Mouse (Mus musculus): Measurements from ENCODE around the gene Rin3. TPM values are rescaled to one million over a fixed set of nuclear protein-coding genes. Genes with fewer than 3 reads are reported as not detected.

Rin3 gene
- total RNA-seq, 2 experiments from 2014 or later = 21.1 to 21.5 TPM

DNA sequence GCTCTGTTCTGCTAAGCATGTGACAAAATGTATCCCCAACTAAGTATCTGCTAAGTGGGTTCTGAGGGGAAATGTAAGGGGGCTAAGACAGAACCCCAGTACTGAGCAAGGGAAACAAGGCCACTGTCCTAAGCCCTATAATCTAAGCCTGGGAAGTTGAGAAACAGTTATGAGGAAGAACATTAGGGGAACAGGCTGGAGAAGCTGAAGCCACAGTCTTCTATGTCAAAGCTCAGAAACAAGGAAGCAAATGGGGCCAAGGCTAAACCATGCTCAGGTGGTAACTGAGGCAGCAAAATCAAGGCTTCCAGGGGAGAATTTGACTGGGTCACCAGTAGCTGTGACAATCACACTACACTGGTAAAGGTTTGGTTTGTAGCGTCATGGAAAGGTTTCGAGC, 50.3 kb downstream of the Rin3 start:
- DNase-seq = no peak

DNA sequence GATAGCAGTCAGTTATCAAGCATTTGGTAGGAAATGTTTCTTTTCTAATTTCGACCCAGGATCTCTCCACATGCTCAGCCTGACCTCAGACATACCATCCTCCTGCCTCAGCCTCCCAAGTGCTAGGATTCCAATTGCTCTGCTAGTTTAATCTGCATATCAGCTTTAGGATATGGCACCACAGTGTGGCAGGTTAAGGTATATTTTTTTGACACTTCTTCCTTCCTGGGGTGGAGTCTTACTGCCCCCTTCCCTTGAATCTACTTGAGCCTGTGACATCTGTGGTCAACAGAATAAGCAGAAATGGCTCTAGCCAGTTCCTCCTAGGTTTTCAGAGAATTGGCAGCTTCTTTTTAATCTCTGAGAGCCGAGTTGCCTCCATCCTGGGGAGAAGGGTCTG, 56.2 kb downstream of the Rin3 start:
- DNase-seq = no peak

DNA sequence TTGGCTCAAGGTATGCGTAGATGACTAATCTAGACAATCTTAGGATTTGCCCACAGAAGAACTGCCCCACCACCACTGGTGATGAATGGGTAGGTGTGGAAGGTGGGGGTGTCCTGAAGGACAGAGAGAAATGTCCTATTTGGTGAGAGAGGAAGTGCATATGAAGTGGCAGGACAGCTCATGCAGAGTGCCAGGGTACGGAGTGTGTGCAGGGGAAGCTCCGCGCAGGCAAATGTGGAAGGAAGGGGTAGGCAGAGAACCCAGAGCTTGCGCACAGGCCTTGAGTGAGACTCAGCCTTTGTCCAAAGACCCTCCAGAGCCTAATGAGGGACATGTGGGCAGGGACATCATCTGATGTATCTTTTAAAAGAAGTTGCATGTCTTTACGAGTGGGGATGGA, 57.6 kb downstream of the Rin3 start:
- DNase-seq = no peak

DNA sequence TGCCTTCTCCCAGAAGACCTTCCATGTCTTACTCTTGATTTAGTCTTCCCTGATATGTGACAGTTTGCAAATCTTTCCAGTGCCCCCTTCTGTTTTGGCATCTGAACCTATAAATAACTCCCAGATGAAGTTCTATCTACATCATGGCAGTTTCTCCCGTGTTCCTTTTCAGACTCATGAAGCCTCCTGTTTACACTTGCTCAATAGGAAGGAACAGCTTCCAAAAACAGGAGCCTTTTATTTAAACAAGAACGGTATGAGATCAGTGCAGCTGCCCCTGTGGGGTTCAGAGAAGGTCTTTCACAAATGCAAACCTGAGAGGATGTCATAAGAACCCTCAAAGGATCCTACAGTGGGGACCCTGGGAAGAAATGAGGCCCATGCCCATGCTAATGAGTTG, 59.3 kb downstream of the Rin3 start:
- no peak for DNase-seq

DNA sequence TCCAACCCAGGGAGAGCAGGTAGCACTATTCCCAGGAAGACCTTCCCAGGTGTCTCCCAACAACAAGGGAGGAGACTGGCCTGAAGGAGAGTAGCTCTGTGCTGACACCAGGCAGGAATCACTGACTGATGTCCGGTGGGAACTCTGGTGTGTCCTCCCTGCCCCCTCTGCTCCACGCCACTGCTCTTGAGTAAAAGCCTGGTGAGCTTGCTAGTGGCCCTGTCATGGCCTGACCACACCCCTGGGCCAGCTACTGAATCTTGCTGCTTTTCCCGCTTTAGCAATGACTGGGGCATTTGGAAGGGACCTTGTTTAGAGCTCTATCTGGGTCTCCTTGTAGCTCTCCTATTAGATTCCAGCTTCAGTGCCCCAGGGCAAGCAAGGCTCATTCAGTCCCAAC, 59.8 kb downstream of the Rin3 start:
- no peak for DNase-seq

DNA sequence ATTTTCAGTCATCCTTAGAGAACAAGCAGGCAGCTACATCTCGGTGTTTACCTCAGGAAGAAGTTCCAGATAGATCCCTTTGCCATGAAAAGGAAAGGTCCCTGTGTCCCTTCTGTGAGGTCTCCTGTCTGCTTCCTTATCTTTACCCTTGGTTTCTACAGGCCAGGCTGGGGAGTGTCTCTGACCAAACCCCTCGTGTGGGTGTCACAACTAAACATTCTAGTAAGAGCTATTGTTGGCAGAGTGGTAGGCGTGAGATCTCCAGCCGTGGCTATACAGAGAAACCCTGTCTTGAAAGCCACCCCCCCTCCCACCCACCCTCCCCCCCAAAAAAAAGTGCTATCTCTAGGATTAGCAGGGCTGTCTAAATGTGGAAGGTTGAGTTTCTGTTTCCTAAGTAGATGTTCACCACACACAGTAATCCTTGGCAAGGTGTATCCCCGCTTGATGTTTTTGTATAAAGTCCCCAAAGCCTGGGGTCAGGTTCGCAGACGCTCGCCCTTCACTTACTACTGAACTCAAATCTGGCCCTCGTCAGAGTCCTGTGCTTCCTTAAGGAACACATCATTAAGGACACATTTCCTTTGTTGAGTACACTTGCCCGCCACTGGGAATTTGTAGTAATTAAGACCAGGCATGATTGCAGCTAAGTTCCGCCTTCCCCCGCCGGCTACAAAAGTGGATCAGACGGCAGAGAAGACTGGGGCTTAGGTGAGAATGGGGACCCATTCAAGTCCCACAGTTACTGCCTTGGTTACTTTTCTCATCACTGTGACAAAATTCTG, 62.4 kb downstream of the Rin3 start:
- no peak for DNase-seq

DNA sequence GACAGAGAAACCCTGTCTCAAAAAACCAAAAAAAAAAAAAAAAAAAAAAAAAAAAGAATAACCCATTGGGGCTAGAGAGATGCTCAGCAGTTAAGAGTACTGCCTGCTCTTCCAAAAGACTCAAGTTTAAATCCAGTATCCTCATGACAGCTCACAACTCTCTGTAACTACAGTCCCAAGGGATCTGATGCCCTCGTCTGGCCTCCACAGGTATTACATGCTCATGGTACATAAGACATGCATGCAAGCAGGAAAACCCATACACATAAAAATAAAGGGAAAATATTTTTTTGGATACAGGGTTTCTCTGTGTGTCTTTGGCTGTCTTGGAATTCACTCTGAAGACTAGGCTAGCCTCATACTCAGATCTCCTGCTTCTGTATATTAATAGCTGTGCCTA, 63.7 kb downstream of the Rin3 start:
- peak; percentile 66 for DNase-seq

DNA sequence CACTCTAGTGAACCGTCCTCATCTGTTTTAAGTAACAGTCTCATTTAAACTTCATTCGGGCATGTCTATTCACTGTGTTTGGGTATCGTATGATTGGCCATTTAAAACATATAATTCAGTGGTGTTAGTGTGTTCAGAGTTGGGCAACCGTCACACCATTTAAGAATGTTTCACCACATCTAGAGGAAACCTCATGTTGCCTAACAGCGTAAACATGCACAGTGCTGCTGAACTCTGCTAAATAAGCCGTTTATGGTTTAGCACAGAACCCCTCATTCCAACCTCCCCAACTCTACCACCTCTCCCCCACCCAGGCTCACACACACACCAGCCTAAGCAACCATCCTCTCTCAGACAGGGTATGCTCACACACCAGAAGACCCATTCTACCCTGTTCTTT, 65.6 kb downstream of the Rin3 start:
- no peak for DNase-seq

DNA sequence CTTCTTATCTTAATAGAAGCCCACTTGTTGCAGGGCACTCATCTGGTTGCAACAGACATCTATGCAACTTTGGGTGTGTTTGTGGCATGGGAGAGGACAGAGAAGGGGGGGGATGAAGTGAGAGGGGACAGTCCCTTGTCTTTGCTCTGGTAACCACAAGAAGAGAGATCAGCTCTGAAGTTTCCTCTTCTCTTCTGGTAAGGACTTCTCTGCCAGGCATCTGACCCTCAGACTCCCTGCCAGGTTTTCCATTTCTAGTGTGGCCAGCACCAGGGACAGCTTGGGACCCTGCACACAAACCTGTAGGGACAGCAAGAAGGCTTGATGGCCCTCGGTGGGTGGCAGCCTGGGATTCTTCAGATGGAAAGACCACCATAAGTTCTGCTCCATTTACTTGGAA, 68.1 kb downstream of the Rin3 start:
- no peak for DNase-seq

DNA sequence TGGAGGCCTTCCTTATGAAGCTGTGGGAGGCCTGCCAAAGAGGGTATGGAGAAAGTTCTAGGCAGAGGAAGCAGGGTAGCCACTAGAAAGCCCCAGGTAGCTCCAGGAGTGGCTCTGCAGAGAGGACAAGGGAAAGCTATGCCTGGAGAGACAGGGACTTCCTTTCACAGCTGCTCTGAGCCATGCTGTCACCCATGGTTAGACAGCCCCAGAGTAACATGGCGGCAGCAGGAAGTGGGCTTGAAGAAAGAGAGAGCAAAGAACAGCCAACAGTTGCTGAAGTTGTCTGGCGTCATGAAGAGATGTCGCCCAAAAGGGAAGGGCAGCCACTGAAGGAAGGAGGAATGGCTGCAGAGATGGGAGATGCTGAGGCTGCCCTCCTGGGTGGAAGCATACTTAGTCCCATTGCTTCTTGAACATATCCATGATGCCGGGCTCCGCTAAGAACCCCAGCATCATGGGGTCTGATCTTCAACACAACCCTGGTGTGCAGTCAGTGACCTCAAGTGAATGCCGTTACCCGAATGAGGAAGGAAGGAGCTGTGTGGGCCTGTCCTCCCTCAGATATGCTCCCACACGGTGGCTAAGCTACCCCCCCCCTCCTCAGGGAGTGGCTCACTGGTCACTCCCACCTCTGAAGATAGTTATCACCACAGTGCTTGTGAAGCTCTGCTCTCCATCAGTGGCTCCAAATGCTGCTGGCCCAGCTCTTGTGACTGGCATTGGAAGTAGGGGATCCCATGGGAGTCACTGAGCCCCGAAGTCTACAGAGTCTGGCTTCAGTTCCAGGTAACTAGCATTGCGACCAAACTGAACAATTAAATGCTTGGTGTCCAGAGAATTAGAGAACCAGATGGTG, 71.5 kb downstream of the Rin3 start:
- no peak for DNase-seq

DNA sequence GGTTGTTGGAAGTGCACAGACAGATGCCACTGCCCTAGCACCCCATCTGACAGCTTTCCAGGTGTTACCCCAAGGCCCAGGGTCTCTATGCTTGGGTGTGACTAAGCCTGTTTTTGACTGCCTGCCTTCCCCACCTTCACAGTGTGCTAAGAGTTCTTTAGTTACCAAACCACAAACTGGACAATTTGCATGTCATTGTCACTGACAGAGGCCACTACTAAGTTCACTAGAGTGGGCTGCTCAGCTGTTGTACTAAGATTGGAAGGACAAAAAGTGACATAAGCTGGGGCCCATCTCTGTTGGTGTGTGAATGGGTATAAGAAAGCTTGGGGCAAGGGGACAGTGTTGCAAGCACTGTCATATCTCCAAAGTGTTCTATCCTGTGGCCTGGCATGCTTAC, 72.9 kb downstream of the Rin3 start:
- DNase-seq = no peak

DNA sequence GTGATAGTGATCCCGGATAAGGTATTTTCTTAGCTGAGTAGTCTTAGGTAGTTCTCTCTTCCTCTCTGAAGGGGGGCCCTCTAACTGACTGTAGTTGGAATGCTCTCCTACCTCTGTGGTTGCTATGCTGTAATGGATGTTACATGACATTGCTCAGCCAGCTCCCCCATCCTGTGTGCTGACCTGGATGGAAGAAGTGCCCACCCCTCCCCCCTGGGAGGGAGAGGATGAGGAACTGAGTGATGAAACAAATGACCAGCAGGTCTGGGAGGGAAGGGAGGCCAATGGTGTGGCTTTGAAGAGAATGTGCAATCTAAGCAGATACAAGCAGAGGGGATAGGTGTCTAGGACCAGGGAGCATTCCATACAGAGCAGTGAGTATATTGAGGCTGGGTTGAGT, 73.9 kb downstream of the Rin3 start:
- no peak for DNase-seq

DNA sequence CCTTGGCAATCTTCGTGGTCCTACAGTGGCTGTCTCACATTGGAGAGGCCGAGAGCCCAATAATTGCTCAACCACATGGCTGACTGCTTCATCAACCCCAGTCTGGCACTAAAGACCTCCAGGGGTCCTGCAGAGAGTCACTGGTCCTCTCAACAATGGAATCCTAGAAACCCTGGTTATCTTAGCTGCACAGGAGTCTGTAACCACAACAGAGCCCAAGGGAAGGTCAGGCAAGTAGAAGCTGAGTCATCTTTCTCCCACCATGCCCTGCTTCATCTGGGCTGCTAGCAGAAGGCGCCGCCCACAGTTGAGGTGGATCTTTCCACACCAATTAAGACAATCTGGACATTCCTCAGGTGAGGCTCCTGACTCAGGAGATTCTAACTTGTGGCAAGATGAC, 76.5 kb downstream of the Rin3 start:
- no peak for DNase-seq

DNA sequence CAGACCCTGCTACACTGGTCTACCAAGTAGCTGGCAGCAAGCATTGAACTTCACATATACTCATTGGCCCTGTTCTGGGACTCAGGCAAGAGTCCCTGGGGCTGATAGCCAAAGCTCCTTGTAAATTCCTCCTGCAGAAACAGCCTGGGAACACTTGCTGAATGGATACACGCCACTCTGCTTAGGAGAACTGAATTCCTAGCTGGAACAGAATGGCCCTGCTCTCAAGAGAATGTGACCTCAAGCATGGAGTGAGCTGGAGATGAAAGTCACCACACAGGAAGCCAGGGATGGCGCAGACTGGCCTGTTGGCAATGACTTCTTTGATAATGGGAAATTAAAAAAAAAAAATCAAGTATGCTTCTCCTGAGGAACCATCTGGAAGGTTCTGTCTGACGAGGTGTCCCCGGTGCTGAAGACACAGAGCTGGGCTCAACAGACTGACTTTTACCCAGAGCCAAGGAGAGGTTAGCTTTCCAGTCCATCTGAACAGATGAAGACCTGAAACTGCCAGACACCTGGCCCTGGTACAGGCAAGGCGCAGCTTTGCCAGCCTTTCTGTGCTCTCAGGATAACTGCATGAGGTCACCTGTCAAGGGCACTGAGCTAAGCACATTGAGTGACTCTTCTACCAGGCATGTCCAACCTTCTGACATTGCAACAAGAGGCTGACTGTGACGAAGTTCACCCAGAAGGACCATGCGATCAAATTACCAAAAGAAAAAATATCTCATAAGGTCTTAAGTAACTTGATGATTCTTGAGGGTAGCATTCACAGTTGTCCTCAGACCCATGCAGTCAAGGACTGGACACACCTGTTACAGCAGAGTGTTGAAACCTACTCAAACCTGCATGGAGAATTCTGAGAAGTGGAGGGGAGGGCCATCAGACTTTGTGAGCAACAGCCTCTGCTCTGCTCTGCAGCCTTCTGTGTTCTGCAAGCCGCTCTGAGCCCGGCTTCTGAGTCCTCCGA, 78.6 kb downstream of the Rin3 start:
- no peak for DNase-seq

DNA sequence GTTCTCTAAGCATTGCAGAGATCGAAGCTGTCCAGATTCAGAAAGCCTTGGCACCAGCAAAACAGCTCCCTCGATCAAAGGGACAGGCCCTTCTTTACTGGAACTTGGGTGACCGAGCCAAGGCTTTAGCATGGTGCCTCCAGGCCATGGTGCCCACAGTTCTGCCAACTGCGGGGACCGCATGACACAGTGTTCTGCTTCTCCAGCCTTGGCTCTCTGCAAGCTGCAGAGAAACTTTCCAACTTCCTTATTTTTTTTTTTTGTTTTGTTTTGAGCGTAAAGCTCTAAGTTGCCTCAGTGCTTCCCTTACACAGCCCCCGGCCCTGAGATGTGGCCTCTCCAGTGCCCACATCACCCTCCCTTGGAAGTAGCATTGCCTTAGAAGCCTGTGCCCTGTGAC, 82.2 kb downstream of the Rin3 start:
- DNase-seq = no peak

DNA sequence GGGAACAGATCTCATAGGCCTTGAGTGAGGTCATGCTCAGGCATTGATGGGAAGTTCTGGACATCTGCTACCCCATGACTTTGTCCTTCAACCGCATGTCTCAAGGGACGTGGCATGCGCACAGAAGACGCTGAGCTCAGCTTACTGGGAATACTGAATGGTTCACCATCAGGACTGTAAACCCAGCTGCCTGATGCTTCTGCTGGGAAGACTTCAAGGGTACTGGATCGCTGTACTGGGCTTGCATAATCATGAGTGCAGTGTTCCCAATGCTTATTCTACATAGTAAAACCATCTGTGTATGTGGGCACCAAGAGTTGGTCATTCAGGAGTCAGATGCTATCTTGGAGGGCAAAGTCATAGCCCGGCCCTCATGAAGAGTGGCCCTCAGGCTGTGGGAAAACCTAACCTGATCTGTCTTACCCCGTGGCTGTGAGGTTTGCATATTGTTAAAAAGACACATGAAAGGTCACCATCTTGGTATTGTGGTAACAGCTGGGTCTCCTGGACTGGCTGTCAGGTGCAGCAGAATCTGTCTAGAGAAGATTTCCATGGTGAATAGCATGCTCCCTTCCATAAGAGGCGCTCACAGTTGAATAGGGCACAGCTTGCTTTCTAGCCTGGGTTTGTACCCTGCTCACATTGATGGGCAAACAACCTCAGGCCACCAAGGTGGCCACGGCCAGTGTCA, 83.4 kb downstream of the Rin3 start:
- no peak for DNase-seq

DNA sequence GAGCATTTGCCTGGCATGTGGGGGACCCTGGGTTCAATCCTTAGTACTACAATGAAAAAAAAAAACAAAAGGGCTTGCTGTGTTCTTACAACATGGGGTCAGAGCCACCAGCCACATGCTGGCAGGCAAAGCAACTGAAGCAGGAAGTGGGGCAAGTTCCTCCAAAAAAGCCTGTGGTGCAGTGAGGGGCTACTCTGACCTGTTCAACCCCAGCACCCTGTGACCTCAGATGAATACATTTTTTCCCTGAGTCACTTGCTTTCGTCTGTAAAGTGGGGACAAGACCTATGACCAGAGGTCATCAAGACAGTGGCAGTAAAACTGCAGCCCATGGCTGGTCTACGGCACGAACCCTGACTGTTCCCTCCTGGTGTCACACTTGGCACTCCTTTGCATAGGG, 84.2 kb downstream of the Rin3 start:
- no peak for DNase-seq

DNA sequence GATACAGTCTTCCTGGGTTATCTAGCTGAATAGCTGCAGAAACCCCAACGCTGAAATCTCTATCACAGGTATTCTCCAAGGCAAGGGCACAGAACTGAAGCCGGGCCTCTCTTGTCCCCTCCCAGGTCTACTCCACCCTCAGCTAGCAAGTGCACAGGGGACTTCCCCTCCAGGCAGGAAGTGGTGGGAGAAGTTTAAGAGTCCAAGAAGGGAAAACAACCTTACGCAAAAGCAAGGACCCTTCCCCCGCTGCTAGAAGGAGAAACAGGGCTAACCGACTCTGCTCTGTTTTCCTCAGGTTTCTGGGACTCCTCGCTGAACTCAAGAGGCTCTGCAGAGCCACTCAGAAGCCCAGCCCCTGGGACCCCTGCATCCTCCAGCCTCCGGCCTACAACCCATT, 85.2 kb downstream of the Rin3 start:
- no peak for DNase-seq

DNA sequence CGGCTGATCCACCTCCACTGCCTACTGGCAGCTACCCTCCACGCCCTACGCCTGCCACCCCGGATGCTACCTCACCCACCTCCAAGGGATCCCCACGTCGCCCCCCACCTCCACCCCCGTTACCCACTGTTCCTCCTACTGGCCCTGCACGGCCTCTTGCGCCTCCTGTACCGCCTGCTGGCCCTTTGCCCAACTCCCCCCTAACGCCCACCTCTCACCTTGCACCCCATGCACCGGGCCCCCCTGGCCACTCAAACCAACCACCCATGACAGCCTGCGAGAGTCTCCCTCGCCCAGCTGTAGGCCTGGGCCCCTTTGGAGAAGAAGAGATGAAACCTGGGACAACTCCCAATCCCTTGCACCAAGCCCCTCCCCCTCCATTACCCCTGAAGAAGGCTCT, 85.7 kb downstream of the Rin3 start:
- DNase-seq = no peak

DNA sequence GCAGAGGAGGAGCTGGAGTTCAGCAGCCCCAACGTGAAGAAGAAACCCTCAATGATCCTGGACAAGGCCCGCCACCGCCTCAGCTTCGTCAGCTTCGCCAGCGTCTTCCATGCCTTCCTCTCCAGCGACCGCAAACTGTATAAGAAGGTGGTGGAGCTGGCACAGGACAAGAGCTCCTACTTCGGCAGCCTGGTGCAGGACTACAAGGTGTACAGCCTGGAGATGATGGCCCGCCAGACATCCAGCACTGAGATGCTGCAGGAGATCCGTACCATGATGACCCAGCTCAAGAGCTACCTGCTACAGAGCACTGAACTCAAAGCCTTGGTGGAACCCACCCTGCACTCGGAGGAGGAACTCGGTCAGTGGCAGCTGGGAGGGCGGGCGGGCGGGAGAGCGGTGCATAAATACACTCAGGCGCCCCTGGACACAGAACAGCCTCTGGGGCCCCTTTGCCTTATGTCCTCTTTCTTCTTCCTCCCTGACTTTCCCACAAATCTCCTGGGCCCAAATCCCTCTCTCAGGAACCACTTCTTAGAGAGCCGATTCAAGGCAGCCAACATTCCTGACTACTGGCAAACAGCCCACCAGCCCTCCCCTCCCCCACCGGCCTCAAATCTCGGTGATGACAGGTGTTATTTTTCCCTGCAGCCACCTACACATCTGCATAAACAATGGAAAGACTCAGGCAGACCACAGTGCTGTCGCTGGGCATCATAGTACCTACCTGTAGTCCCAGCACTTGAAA, 86.8 kb downstream of the Rin3 start:
- DNase-seq = peak; percentile 51

DNA sequence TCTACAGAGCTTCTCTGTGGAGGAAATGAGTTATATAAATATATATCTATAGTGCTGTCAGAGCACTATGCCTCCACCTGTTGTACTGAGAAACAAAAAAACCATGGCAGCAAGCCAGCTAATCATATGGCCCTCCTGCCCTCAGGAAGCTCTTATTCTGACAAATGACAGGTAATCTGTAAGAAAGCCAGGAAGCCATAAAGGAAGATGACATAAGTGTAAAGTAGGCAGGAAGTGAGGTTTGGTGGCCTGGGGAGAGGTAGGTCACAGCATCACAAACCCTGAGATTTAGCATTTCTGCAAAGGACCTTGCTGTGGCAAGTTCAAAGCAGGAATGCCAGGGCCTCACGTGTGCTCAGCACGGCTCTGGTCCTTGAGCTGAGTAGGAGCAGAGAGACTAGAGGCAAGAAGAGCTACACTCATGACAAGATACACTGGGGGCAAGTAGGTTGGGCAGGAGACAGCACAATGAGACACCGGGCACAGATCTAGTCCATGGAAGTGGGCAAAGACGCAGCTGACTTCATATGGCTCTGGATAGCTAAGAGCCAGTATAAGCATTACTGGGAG, 88.2 kb downstream of the Rin3 start:
- no peak for DNase-seq

Data from heart, postnatal 4 days (tissue).